Mouse (Mus musculus) kidney, postnatal 10 days (tissue): ENCODE data around the gene Exosc7.

Experiments
- DNase-seq: peaks from one replicate; pipeline ENCODE4 v3.0.0; 2021; ENCODE audit warnings: mixed read lengths

Exosc7 gene

GRCm38 (mm10) chr9:123138891-123139474 is 26.0 kb downstream of the Exosc7 start:
- DNase-seq = peak; percentile 84

GRCm38 (mm10) chr9:123139887-123140614 is 27.0 kb downstream of the Exosc7 start:
- no peak for DNase-seq

- peak; percentile 33 for DNase-seq
Observed at GRCm38 (mm10) chr9:123148430-123148829, 35.4 kb downstream of the Exosc7 start.

GRCm38 (mm10) chr9:123150241-123151020 is 37.4 kb downstream of the Exosc7 start, which contains the start of gene Clec3b:
Gene Clec3b (plus strand): TSS chr9:123150946.
- peak; percentile 63 for DNase-seq

- no peak for DNase-seq
Observed at GRCm38 (mm10) chr9:123151561-123151960, 38.5 kb downstream of the Exosc7 start.

- no peak for DNase-seq
Observed at GRCm38 (mm10) chr9:123152026-123152425, 39.0 kb downstream of the Exosc7 start.

- DNase-seq = no peak
Observed at GRCm38 (mm10) chr9:123153121-123153520, 40.1 kb downstream of the Exosc7 start.

- peak; percentile 81 for DNase-seq
Observed at GRCm38 (mm10) chr9:123156910-123157361, 43.9 kb downstream of the Exosc7 start.

- DNase-seq = no peak
Observed at GRCm38 (mm10) chr9:123157699-123158098, 44.7 kb downstream of the Exosc7 start.

- DNase-seq = peak; percentile 50
Observed at GRCm38 (mm10) chr9:123158125-123158836, 45.3 kb downstream of the Exosc7 start.

- peak; percentile 90 for DNase-seq
Observed at GRCm38 (mm10) chr9:123159330-123159729, 46.3 kb downstream of the Exosc7 start.

- no peak for DNase-seq
Observed at GRCm38 (mm10) chr9:123161792-123162191, 48.8 kb downstream of the Exosc7 start.

GRCm38 (mm10) chr9:123162985-123163694 is 50.1 kb downstream of the Exosc7 start:
- DNase-seq = no peak

- no peak for DNase-seq
Observed at GRCm38 (mm10) chr9:123165781-123166443, 52.9 kb downstream of the Exosc7 start.

- no peak for DNase-seq
Observed at GRCm38 (mm10) chr9:123173760-123174159, 60.7 kb downstream of the Exosc7 start.

GRCm38 (mm10) chr9:123174356-123174755 is 61.3 kb downstream of the Exosc7 start:
- DNase-seq = no peak

- no peak for DNase-seq
Observed at GRCm38 (mm10) chr9:123177380-123178048, 64.5 kb downstream of the Exosc7 start.

GRCm38 (mm10) chr9:123180003-123180402 is 67.0 kb downstream of the Exosc7 start:
- no peak for DNase-seq

GRCm38 (mm10) chr9:123183226-123183625 is 70.2 kb downstream of the Exosc7 start:
- peak; percentile 60 for DNase-seq

GRCm38 (mm10) chr9:123185546-123185945 is 72.5 kb downstream of the Exosc7 start:
- no peak for DNase-seq
